Mouse (Mus musculus) limb, embryonic 11.5 days (tissue): ENCODE data around the gene Hist2h2aa2. TPM values are rescaled to one million over a fixed set of nuclear protein-coding genes. Genes with fewer than 3 reads are reported as not detected.
"Not testable (repeated sequence)": the region's sequence is repeated elsewhere in the genome, so short reads cannot be mapped to it uniquely, and the experiment has no call there.

Experiments used
- ATAC-seq: fragments of 200-750 bp; cut with Nextera tagmentation; 2 replicates; pipeline ENCODE4 v1.8.0; 2017; ENCODE audit warnings: low read depth; ENCODE audit not compliant: insufficient number of reproducible peaks, low FRiP score, low TSS enrichment
- DNase-seq: peaks from one replicate; pipeline ENCODE4 v3.0.0-alpha.2; 2015; ENCODE audit warnings: low spot score
- H3K27ac ChIP-seq: fragments of 300-500 bp; sonication (generic); replicated peaks from 2 replicates; pipeline ENCODE4 v1.5.1; 2014; ENCODE audit warnings: low read depth, mild to moderate bottlenecking, low read length
- H3K27me3 ChIP-seq: fragments of 300-500 bp; sonication (generic); 2 replicates; pipeline ENCODE4 v1.6.1; 2014; ENCODE audit warnings: mild to moderate bottlenecking, low read length, mixed read lengths; ENCODE audit not compliant: control insufficient read depth, insufficient read depth
- H3K36me3 ChIP-seq: fragments of 300-500 bp; sonication (generic); 2 replicates; pipeline ENCODE4 v1.6.1; 2014; ENCODE audit warnings: mild to moderate bottlenecking, low read length, moderate library complexity, mixed read lengths; ENCODE audit not compliant: control insufficient read depth, insufficient read depth
- H3K4me1 ChIP-seq: fragments of 300-500 bp; sonication (generic); 2 replicates; pipeline ENCODE4 v1.6.1; 2014; ENCODE audit warnings: low read length, mixed read lengths; ENCODE audit not compliant: control insufficient read depth, insufficient read depth
- H3K4me2 ChIP-seq: fragments of 300-500 bp; sonication (generic); 2 replicates; pipeline ENCODE4 v1.6.1; 2014; ENCODE audit warnings: low read depth, mild to moderate bottlenecking, moderate library complexity; ENCODE audit not compliant: severe bottlenecking
- H3K4me3 ChIP-seq: fragments of 300-500 bp; sonication (generic); 2 replicates; pipeline ENCODE4 v1.5.1; 2014; ENCODE audit warnings: low read depth, low read length
- H3K9ac ChIP-seq: fragments of 300-500 bp; sonication (generic); 2 replicates; pipeline ENCODE4 v1.6.1; 2014; ENCODE audit warnings: mild to moderate bottlenecking, low read length
- H3K9me3 ChIP-seq: fragments of 300-500 bp; sonication (generic); 2 replicates; pipeline ENCODE4 v1.6.1; 2016; ENCODE audit warnings: low read length; ENCODE audit not compliant: control insufficient read depth
- WGBS: fragments of 180-500 bp; shearing (Covaris S2); extraction: QIAGEN DNeasy Blood & Tissue Kit; methylation state at CpG from one replicate; pipeline ENCODE4 v1.1.7; 2014; 5-methylcytosine and 5-hydroxymethylcytosine counted together
- polyA plus RNA-seq: library from polyadenylated mRNA; unstranded; fragments of >200 nt; fragmentation: Nextera tagmentation; extraction: Ambion mirVana; gene quantifications from 2 replicates; pipeline ENCODE4 v1.2.1, GENCODE M21; 2014

Hist2h2aa2 gene
- polyA plus RNA-seq, 1 experiment from 2014 or later, result 40.7 TPM

GRCm38 (mm10) chr3:96243921-96244572, 4.0 kb upstream of the Hist2h2aa2 start:
- peaks cover 23% of the 10 kb centered on the region for H3K4me1 ChIP-seq
- peak overlapping the region; percentile 98 for H3K27ac ChIP-seq
- 85% methylated on average over 7 of the region's 7 CpGs for WGBS

GRCm38 (mm10) chr3:96240799-96241197, 722 bp upstream of the Hist2h2aa2 start:
- ATAC-seq, result no peak
- H3K27ac ChIP-seq, result peak overlapping the region; percentile 79
- peak overlapping the region; percentile 35; the same call in 1 of the 2 replicates for H3K9ac ChIP-seq
- no peak overlapping the region for H3K4me3 ChIP-seq
- H3K36me3 ChIP-seq, result no peaks in the 10 kb centered on the region
- no peaks in the 10 kb centered on the region for H3K9me3 ChIP-seq
- peaks cover 19% of the 10 kb centered on the region; the same call in 1 of the 2 replicates for H3K4me1 ChIP-seq
- DNase-seq, result no peak
- H3K4me2 ChIP-seq, result peak overlapping the region; percentile 20; the same call in 1 of the 2 replicates
- WGBS, result 81% methylated on average over 9 of the region's 9 CpGs
- no peaks in the 10 kb centered on the region for H3K27me3 ChIP-seq

More at GRCm38 (mm10) chr3:96243921-96244572, 4.0 kb upstream of the Hist2h2aa2 start:
- no peaks in the 10 kb centered on the region for H3K36me3 ChIP-seq
- H3K9me3 ChIP-seq, result no peaks in the 10 kb centered on the region
- H3K27me3 ChIP-seq, result no peaks in the 10 kb centered on the region
- H3K9ac ChIP-seq, result peak overlapping the region; percentile 39
- 0 out of 2 replicates have a peak overlapping the region, but pooled peaks have one; percentile 23 for H3K4me2 ChIP-seq
- DNase-seq (no peak), ATAC-seq (no peak)
- H3K4me3 ChIP-seq, result 0 out of 2 replicates have a peak overlapping the region, but pooled peaks have one; percentile 5

DNA sequence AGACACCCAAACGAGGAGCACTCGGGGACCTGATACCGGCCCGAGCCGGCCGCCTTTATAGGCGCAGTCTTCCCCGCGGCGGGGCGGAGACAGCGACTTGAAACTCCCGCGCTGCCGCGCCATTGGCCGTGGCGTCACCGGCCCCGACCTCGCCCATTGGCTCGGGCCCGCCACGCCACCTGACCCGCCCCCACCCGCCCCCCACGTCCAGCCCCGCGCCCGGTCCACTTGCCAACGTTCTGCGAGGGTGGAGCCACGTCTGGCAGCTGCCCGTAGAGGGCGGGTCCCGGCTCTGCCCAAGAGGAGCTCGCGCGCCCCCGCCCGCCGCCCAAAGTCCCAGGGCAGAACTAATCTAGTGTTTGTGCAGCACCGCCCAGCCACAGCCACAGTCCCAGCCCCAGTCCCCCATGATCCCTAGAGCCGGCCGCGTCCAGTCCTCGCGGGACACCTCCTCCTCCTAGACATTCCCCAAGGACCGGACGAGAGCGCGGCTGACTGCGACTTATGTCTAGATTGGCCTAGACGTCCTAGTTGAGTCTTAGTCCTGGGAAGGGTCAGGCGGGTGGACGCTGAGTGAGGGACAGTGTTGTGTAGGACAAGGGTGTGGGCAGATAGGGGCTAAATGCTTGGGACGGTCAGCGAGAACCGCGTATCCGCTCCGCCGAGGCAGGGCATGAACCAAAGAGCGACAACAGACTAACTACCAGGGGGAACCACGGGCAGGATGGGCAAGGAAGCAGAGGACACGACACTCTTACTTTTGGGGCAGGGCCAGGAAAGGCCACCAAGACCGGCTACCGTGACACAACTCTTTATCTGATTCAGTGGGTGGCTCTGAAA, 902 bp downstream of the Hist2h2aa2 start, which contains the start of gene Hist2h3c2:
TSS of gene Hist2h3c2 (minus strand) at position 174 of the 840 bp plus-strand sequence.
- WGBS, result 0% methylated on average over 10 of the region's 68 CpGs
- not testable (repeated sequence) for H3K36me3 ChIP-seq, DNase-seq, H3K27me3 ChIP-seq, H3K9me3 ChIP-seq
- peak; percentile 91 for ATAC-seq
- Histone ChIP-seq H3K27ac (peak within 1 kb of the TSS; percentile 89), H3K9ac (peak within 1 kb of the TSS; percentile 78), H3K4me3 (peak within 1 kb of the TSS; percentile 40), H3K4me1 (peaks cover 17% of the 10 kb centered on the region; the same call in 1 of the 2 replicates), H3K4me2 (peak within 1 kb of the TSS; percentile 60)

DNA sequence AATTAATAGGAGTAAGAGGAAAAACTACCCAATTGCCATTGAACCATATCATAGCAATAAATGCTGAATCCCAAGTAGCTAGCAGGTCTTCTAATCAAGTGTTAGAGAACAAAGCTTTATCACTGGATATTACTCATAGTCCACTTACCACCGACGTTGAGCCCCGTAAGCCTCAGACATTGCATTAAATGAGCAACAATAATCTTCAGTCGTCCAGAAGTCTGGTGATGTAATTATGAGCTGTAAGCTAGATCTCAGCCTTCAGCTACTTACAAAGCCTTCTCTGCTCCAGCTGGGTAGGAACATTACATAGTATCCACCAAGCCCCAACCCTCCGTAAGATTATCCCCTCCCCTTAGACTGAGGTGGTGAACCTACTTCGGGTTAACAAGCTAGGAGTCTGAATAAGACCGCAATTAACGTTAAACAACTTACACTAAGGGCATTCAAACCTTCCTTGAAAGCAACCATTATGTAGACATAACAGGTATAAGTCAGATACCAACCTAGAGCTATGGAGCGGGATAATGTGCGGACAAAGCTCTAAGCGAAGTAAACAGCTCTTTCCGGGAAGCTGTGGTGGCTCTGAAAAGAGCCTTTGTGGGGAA, 2.1 kb downstream of the Hist2h2aa2 start:
- Histone ChIP-seq H3K27ac (peak overlapping the region; percentile 89), H3K9me3 (no peaks in the 10 kb centered on the region), H3K9ac (peak overlapping the region; percentile 78), H3K4me3 (peak overlapping the region; percentile 40), H3K4me1 (0 out of 2 replicates have a peak, but pooled peaks cover 7% of the 10 kb centered on the region), H3K4me2 (peak overlapping the region; percentile 60), H3K36me3 (no peaks in the 10 kb centered on the region), H3K27me3 (no peaks in the 10 kb centered on the region)
- DNase-seq (peak; percentile 63), ATAC-seq (no peak)
- WGBS, result under 1% methylated on average over 12 of the region's 12 CpGs

DNA sequence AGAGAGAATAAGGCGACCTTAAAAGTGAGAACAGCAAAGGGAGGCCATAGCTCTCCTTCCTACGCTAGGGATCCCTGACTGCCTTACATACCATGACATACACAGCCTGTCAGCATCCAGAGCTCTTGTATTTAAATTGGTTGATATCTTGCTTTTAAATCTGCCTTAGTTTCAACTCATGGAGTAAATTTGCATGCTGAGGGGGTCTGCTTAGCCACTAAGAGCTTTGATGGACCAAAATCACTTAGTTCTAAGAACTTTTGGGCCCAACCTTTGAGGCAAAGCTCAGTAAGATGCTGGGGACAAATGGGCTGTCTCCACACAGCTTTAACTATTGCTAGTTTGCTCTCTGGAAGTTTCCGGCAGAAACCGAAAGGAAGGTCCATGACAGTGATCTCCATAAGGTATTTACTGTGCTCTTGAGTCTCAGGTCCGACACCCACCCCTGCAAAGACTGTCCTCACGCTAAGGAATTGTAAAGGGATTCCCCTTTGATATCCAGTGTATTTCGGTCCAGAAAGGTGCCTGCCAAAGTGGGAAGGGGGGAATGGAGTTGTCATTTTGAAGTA, 2.7 kb downstream of the Hist2h2aa2 start:
- 27% methylated on average over 7 of the region's 7 CpGs for WGBS
- Histone ChIP-seq H3K9me3 (no peaks in the 10 kb centered on the region), H3K9ac (peak overlapping the region; percentile 78), H3K27ac (peak overlapping the region; percentile 89), H3K36me3 (no peaks in the 10 kb centered on the region), H3K27me3 (no peaks in the 10 kb centered on the region), H3K4me3 (peak overlapping the region; percentile 40), H3K4me2 (peak overlapping the region; percentile 60), H3K4me1 (0 out of 2 replicates have a peak, but pooled peaks cover 5% of the 10 kb centered on the region)
- DNase-seq (peak; percentile 61), ATAC-seq (no peak)

GRCm38 (mm10) chr3:96236834-96237334, 3.2 kb downstream of the Hist2h2aa2 start:
- Histone ChIP-seq H3K9me3 (no peaks in the 10 kb centered on the region), H3K4me1 (0 out of 2 replicates have a peak, but pooled peaks cover 5% of the 10 kb centered on the region), H3K4me3 (peak overlapping the region; percentile 40), H3K27ac (peak overlapping the region; percentile 89), H3K36me3 (no peaks in the 10 kb centered on the region), H3K27me3 (no peaks in the 10 kb centered on the region), H3K9ac (peak overlapping the region; percentile 78; the same call in 1 of the 2 replicates), H3K4me2 (peak overlapping the region; percentile 60)
- WGBS, result 83% methylated on average over 4 of the region's 4 CpGs
- ATAC-seq (no peak), DNase-seq (no peak)

GRCm38 (mm10) chr3:96235836-96236235, 4.2 kb downstream of the Hist2h2aa2 start:
- Histone ChIP-seq H3K4me1 (0 out of 2 replicates have a peak, but pooled peaks cover 4% of the 10 kb centered on the region), H3K27ac (no peak overlapping the region), H3K36me3 (no peaks in the 10 kb centered on the region), H3K4me3 (no peak overlapping the region), H3K4me2 (no peak overlapping the region), H3K9ac (no peak overlapping the region), H3K27me3 (no peaks in the 10 kb centered on the region), H3K9me3 (no peaks in the 10 kb centered on the region)
- 77% methylated on average over 3 of the region's 3 CpGs for WGBS
- DNase-seq, result no peak
- ATAC-seq, result no peak
